Mouse (Mus musculus) adrenal gland, postnatal 14 days (tissue): ENCODE results near the gene Tmcc3. TPM values are rescaled to one million over a fixed set of nuclear protein-coding genes. Genes with fewer than 3 reads are reported as not detected.

ENCODE experiments used
- DNase-seq: peaks from one replicate; pipeline ENCODE4 v3.0.0; 2021; ENCODE audit warnings: mixed read lengths
- long read RNA-seq, 2 experiments: library from polyadenylated mRNA; stranded (forward); transcript quantifications; one replicate each; pipeline ENCODE4 v2.0.0; 2021
- total RNA-seq: library from RNA; stranded (reverse); gene quantifications from 2 replicates; pipeline ENCODE4 v1.2.3, GENCODE M21; 2021

Gene Tmcc3
- total RNA-seq = 29.1 and 36.0 TPM in 2 replicates
- long read RNA-seq, experiment 1, full-length matches to known transcripts = 4 of 8 reads
- long read RNA-seq, experiment 1, partial matches to known transcripts = 1 of 8 reads
- long read RNA-seq, experiment 1, other reads (novel, unspliced or antisense) = 3 of 8 reads
- long read RNA-seq, experiment 2, full-length matches to known transcripts = 13 of 19 reads
- long read RNA-seq, experiment 2, partial matches to known transcripts = 0 of 19 reads
- long read RNA-seq, experiment 2, other reads (novel, unspliced or antisense) = 6 of 19 reads

DNA sequence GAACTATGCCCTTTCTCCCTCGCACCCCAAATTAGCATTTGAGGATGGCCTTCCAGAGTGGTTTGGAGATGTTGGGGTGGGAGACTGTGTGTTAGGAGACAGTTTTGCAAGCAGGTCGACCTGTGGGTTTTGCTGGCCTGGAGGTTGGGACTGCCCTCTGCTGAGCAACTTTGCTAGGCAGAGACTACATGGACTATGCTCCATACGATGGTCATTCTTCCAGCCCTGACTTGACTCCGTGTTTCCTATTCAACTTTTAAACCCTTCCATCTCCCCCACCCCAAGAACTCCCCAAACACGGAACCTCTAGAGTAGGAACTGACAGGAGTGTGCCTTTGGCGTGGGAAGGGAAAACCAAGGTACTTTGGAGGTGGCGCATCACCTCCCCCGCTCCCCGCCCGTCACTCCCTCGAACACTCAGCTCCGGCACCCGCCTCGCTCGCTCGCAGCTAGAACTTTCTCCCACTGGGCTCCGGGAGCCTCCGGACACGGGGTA is at the start of gene Tmcc3:
Gene Tmcc3, plus strand, starts transcription at position 439 of the 496 bp plus-strand sequence.
- no peak for DNase-seq

DNA sequence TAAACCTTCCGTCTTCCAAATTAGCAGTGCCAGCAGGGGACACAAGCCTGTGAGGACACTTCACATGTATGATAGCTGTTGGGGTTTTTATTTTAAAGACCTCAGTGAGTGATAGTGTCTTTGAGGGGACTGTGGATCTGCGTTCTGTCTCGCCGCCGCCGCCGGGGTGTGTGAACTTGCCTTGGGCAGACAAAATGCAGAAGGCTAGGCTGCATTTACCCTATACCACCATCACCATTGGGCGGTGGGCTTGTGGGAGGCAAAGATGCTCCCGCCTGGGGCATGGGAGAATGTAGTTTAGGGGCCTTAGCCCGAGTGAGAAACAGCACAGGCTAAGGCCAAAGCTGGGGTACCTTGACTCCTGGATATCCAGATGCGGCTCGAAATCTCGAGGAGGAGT is 49.1 kb upstream of the Tmcc3 start:
- no peak for DNase-seq

DNA sequence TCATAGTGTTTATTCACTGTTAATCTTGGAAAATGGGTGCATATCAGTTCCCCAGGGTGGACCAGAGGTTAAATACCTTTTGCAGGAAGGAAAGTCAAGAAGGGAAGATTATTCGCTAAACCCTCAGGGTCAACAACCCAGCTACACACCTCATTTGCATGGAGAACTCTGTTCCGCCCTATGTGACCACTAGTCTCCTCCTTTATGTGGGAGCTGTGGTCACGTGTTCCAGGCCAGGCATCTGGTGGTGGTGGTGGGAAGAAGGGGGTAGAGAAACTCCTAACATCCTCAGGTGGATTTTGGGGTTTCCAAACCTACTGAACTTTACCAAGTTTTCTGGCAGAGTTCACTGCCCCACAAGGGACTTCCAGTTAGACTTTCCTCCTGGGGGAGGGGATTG is 48.5 kb upstream of the Tmcc3 start:
- no peak for DNase-seq

DNA sequence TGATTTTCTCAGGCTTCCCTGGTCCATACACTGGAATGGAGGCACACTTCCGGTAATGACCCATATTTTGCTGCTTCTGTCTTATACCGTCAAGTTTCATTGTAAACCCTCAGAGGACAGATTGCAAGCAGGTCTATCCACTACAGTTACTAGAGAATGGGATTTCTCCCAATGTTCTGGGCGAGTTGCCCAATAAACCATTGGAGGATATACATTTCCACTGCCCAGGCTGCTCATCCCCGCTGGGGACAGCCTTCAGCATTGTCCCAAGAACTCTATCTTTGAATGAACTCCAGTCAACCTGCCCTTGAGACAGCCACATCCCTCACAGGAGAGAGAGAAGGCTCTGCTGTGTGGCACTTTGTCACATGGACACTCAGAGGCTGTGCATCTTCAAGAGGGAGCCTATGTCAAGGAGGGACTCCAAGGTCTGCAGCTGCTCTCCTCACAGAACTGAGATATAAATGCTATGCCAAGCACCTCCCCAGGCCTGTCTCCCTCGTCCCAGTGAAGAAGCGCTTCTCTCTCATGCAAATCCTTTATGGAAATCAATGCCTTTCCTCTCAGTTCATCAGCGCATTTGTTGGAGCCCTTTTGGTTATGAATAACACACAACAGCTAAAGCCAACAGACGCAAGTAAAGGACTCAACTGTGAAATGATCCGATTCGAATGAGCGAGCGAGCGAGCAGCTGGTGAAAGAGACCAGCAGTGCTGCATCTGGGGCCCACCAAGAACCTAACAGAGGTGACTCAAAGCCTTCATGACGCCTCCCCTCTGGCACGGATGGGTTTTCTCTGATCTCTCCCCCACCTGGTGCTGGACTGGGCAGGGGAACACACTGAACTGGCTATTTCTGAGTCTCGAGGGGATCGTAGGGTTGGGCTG is 45.9 kb upstream of the Tmcc3 start:
- DNase-seq = no peak

DNA sequence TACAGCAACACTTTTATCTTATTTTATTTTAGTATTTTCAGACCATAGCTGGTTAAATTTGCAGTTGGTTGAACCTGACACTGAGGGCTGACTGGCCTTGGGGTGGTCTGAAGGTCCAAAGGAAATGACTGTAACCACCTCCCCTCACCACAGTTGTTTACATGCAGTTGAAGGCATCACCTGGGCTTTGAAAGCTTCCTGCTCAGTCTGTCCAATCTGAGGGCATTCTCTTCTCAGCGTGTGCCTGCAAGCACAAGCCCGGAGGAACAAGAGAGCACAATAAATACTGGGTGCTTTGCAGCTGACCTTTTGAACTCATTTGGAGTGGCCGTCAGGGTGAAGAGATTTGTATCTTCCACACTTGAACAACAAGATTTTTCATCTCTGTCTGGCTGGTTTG is 36.4 kb upstream of the Tmcc3 start:
- no peak for DNase-seq

DNA sequence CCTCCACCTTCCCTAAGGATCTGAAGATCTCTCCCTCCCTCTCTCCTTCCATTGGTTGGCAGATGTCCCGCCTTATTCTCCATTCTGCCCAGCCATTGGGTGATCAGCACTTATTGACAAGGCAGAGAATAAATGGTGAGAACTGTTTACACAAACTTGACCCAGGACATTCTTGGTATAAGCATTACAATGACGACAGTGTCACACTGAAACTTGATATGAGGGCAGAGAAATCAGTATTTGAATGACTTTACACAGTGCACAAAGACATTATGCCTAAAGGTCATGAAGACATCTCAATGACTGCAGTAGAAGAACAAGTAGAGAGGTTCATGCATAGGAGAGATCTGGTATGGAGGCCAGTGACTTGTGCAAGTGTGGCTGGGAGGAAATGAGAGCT is 35.2 kb upstream of the Tmcc3 start:
- DNase-seq = no peak

DNA sequence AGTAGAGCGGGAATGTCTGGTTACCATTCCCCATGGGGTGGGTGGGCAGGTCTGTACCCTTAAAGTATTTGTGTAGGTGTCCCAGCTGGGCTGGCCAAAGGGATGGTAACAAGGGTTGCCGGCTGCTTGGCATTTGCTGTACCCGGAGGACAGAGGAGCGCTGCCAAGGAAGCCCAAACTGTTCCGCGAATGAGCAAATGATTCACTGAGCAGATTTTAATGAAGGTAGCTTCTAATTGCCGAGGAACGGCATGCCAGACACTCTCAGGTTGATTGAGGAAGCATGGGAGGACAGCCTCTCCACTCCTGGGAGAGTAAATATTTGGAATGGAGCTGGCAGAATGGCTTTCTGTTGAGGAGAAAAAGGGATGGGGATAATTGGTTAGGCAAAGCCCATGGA is 29.6 kb upstream of the Tmcc3 start:
- no peak for DNase-seq

DNA sequence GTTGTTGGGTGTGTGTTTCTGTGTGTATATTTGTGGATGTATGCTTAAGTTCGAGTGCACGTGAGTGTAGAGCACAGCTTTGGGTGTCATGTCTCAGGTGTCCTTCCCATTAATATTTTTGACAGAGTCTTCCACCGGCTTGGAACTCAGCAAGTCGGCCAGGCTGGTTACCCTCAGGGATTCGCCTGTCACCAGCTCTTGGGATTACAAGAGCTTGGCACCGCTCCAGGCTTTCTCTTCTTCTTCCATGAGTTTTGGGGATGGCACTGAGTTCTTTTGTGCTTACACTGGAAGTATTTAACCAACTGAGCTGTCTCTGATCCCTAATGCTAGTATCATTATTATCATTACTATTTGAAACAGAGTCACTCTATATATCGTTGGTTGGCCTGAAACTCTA is 29.0 kb upstream of the Tmcc3 start:
- DNase-seq = no peak

DNA sequence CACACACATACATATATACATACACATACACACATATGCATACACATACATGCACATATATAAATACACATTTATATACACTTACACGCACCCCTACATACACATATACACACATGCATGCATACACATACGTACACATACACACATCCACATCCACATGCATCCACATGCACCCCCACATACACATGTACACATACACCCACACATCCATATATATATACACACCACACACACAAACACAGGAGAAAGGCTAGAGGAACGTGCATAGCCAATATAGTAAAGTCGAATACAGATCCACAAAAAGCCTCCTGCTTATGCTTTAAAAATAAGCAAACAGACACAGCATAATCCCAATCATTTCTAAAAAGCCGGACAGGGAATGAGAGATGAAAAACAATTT is 17.3 kb upstream of the Tmcc3 start:
- DNase-seq = no peak

DNA sequence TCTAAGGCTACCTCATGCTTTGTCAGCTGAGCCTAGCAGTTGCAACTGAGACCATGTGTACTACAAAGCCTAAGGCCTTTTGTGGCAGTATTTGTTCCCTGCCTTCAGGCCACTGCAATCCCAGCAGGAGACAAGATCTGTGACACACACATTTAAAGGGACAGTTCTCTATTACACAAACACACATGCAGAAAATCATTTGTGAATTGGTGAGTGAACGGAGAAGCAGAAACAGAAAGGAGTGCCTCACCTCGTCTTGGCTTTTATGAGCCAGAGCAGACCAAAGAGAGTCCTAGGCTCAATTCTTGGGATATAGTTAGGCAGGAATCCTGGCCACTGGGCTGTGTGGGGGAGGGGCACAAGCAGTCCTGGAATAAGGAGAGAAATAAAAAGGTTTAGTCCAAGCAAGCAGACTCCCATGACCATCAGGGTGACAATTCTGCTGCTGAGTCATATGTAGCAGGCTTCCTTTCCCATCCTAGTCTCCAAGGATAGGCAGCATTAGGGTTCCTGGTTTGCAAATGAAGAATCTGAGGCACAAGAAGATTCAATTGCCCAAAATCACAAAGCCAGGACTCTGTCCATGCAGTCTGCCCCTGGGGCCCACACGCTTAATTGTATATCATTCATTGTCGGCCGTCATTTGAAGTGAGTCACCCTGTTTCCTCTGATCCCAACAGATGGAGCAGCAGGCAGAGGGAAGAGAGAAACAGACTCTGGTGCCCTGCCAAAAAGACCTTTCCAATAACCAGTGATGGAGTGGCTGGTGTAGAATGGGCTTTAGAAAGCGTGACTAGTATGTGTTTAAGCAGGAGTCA is 16.6 kb upstream of the Tmcc3 start:
- DNase-seq = peak; percentile 32

DNA sequence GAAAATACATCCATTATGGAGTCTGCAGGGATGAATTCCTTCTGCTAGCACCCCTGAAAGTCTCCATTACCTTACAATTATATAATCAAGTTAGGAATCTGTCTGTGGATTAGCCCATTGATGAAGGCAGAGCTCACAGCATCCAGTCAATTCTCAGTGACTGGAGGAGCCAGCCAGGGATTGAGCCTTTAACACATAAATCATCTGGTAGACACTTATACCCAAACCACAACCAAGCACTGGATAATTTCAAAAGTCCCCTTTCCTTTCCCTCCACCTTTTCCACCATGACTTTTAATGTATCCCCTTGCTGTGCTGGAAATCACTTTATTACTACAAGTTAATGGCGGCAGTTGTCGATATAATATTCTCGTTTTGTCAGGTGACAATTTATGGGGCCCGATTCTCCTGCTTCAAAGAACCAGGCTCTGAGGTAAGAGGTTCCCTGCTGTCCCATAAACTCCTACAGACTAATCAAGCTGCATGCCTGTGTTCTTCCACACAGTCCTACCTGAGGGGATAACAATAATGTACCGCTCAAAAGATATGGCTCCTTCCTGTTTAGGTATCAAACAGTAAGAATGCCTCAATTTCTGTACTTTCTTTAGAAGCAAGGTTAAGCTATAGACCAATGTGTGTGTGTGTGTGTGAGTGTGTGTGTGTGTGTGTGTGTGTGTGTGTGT is 15.7 kb upstream of the Tmcc3 start:
- DNase-seq = no peak

DNA sequence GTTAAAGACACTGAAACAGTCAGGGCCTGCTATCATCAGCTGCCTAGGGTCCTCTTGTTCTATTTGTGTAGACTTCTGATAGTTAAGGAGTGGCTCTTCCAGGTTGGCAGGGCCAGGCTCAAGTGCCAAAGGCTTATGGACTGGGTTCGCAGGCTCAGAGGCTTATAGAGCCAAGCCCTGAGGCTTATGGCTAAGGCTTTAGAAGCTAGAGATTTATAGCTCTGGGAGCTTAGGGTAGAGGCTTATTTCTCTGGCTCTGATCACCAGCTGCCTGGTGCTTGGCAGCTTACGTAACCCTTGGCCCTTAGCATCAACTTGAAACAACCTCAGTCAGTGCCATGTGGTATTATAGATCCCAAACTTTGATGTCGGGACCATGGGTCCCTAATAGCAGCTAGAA is 13.3 kb upstream of the Tmcc3 start, which contains the start of gene Gm4792:
Gene Gm4792, minus strand, starts transcription at position 233 of the 400 bp plus-strand sequence.
- DNase-seq = no peak

DNA sequence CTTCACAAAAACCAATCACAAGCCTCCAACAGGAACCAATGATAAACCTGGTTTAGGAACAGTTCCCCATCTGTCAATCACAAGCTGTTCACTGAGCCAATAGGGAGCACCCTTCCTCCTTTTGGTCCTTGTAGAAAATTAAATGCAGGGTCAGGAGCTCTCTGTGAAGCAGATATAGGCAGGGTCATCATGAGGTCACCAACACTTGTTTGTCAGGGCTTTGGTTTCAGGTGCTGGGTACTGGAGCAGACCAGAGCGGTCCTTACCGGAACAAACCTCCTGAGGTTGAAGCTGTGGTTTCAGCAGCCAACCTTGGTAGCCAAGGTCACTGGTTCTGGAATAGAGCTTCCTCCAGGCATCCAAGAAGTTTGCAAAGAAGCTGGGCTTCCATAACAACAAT is 12.4 kb upstream of the Tmcc3 start:
- no peak for DNase-seq

DNA sequence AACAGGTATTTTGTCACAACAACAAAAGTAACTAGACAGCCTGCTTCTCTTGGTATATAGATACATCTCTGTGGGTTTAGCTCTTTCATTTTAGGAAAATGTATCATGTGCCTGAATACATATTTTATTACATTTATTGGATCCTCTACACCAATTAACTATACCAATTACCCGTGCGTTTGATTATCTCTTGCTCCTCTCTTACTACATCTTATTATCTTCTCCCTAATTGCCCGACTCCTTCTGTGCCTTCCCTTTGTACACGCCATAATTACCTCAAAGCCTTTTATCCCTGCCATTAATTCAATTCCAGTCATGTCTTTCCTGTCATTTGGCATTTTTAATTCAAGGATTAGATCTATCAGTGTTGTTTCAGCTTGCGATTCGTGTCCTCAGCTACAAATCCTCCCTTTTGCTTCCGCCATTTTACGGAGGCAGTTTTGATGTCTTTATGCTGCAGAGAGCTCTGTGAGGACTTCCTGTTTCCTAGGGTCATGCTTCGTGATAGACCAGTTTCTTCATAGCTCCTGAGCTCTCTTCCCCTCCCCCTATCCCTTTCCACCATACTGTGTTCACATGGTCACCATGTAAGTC is 7.6 kb upstream of the Tmcc3 start:
- no peak for DNase-seq

DNA sequence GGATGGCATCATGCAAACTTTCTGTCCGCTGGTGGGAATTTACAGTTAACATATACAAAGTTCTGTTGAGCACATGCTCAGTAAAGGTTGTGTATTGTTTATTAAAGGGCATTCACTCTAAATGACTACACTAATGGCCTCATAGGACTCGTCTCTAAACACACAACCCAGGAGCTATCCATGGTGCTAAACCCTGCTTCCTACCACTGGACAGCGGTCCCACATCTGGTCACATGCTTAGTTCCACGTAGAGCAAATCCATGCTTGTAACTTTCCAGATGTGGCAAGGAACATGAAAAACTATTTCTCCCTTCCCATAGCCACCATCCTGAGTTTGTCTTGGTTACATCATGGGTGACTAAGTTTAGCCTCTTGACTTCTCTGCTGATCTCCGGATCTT is 6.2 kb upstream of the Tmcc3 start:
- DNase-seq = peak; percentile 65

DNA sequence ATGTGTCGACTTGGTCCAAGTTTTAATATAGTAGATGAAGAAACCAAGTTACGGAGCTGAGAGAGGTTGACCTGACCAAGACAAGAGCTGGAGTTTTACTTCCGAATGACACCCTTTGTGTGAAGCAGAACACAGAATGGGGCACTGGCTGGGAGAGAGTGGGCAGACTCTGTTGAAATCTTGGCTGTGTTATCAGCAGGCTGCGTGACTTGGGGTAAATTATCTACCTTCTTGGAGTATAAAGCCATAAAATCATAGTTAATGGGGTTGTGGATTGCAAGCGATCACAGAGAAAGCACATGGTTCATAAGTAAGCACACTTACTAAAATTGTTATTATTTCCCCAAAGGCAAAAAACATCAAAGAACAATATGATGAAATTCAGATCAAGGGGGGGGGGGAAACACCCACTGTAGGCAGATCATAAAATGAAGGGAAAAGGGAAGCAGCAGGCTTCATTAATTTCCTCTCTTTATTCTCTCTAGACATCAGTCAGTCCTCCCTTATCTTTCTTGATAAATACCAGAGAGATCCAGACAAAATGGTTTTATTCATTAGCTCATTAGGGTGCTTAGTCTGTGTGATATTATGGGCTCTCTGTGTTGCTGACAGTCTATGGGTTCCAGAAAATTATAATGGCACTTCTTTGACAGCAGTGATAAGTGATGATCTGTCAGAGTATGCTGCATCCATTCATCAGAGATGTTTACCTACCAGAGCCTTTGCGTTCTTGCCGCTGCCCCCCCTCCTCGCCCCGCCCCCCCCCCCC is 1.1 kb upstream of the Tmcc3 start:
- no peak for DNase-seq

DNA sequence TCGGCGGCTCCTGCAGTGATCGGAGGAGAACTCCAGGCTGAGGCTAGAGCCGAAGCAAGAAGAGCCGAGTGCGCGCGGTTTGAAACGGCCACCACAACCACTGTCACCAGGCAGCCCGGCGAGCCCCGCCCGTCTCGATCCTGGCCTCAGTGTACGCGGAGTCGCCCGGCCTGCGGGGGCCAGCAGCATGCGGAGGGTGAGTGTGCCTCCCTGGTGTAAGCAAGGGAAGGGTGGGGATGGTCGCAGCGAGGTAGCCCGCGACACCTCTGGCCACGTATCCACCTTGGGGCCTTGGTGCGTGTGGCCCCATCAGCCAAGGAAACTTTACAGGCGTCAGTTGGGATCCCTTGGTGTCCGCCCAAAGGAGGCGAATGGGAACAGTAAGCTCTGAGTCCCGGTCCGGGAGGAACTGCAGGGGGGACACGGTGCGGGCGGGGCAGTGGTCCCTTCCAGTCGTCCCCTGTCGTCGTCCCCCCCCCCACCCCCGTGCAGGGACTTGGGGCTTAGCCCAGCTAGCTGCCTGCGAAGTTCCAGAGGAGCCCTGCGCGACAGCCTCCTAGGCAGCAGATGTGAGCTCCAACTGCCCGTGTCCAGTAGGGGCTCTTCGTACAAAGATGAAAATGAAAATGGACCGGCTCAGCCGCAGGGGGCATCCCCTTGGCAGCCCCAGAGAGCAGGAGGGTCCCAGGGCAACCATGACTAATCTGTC is 412 bp downstream of the Tmcc3 start:
- peak; percentile 48 for DNase-seq

DNA sequence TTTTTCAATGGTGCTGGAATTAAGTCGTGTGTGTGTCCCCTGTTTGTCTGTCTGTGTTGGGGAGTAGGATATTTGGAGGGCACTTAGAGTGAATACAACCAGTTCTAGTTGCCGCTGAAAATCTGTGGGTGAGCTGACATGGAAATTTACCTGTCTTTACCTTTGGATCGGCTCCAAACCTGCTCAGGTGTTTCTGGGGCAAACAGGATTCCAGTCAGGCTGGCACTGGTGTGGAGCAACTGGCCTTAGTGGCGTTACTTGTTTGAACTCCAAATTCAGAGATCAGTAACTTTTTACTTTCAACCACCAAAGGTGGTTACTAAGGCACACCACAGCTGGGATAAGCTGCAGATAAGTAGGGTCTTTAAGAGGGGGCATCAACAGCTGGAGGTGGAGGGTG is 1.4 kb downstream of the Tmcc3 start:
- no peak for DNase-seq

DNA sequence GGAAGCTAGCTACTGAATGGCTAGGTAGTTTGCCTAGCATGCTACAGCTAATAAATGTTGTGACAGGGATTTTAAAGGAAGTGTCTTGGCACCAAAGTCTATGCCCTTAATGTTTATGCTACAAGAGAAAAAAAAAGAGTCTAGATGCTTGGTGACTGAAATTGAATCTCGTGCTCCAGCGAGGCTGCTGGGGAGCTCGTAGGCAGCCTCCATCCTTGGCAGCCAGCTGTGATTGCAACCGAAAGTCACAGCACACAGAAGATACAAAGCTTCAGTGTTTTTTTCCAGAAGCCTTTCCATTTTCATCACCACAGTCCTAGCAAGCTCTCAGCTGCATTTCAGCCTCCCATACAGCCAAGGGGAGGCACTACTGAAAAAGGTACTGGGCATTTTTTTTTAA is 6.8 kb downstream of the Tmcc3 start:
- no peak for DNase-seq

DNA sequence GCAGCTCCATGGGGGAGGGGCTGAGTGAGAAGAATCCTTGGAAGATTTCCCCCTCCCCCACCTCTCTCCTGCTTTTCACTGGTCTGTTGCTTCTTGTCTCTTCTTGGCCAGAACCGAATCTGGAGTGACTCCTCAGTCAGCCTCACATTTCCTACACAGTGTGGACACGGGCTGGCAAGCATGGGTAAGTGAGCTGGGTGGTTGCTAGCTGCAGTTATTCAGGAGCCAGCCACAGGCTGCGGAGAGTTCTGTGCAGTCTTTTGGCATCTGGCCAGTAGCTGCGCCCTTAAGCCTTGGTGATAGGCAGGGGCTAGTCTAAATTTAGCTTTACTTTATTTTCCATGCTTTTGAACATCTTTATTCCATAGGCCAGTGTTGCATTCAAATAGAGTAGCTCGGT is 18.2 kb downstream of the Tmcc3 start:
- peak; percentile 55 for DNase-seq
